Mouse (Mus musculus): ENCODE measurements around the gene Selenom.
A peak's percentile ranks its signal among the peaks of the same experiment; 100 is the strongest.

The Selenom gene

GRCm38 (mm10) chr11:3531634-3532033 is 17.1 kb downstream of the Selenom start:
- DNase-seq, result peak; percentile 50

- DNase-seq, result peak; percentile 30
Observed at GRCm38 (mm10) chr11:3532101-3532931, 17.8 kb downstream of the Selenom start.

- DNase-seq, result peak; percentile 29
Observed at GRCm38 (mm10) chr11:3533406-3533932, 19.0 kb downstream of the Selenom start.

GRCm38 (mm10) chr11:3534956-3535355 is 20.5 kb downstream of the Selenom start:
- DNase-seq, result no peak

- DNase-seq, result peak; percentile 91
Observed at GRCm38 (mm10) chr11:3535406-3535986, 21.0 kb downstream of the Selenom start.

- peak; percentile 43 for DNase-seq
Observed at GRCm38 (mm10) chr11:3536082-3536481, 21.6 kb downstream of the Selenom start.

GRCm38 (mm10) chr11:3536745-3537333 is 22.4 kb downstream of the Selenom start:
- peak; percentile 52 for DNase-seq

- peak; percentile 30 for DNase-seq
Observed at GRCm38 (mm10) chr11:3537711-3538110, 23.2 kb downstream of the Selenom start.

GRCm38 (mm10) chr11:3538341-3538740 is 23.9 kb downstream of the Selenom start:
- DNase-seq, result peak; percentile 41

- DNase-seq, result peak; percentile 94
Observed at GRCm38 (mm10) chr11:3539111-3539825, 24.8 kb downstream of the Selenom start.

GRCm38 (mm10) chr11:3539826-3540196 is 25.3 kb downstream of the Selenom start:
- DNase-seq, result no peak

- DNase-seq, result peak; percentile 39
Observed at GRCm38 (mm10) chr11:3540451-3541085, 26.1 kb downstream of the Selenom start, which contains the start of gene Smtn. Gene Smtn (minus strand): TSS chr11:3540612.

GRCm38 (mm10) chr11:3541932-3542331 is 27.4 kb downstream of the Selenom start:
- peak; percentile 13 for DNase-seq

- no peak for DNase-seq
Observed at GRCm38 (mm10) chr11:3543001-3543400, 28.5 kb downstream of the Selenom start.

GRCm38 (mm10) chr11:3544409-3544808 is 29.9 kb downstream of the Selenom start:
- no peak for DNase-seq

GRCm38 (mm10) chr11:3545531-3546241 is 31.2 kb downstream of the Selenom start:
- no peak for DNase-seq

- DNase-seq, result no peak
Observed at GRCm38 (mm10) chr11:3546242-3546562, 31.7 kb downstream of the Selenom start.

GRCm38 (mm10) chr11:3547047-3547446 is 32.6 kb downstream of the Selenom start:
- DNase-seq, result no peak

- no peak for DNase-seq
Observed at GRCm38 (mm10) chr11:3547969-3548368, 33.5 kb downstream of the Selenom start.

GRCm38 (mm10) chr11:3548564-3549295 is 34.2 kb downstream of the Selenom start:
- no peak for DNase-seq

- no peak for DNase-seq
Observed at GRCm38 (mm10) chr11:3549791-3550190, 35.3 kb downstream of the Selenom start.
